Mouse (Mus musculus) neural tube, embryonic 12.5 days (tissue): ENCODE results near the gene Cdcp2. TPM values are rescaled to one million over a fixed set of nuclear protein-coding genes. Genes with fewer than 3 reads are reported as not detected.

ENCODE experiments used
- ATAC-seq: fragments of 200-750 bp; cut with Nextera tagmentation; 2 replicates; pipeline ENCODE4 v1.8.0; 2017; ENCODE audit warnings: low read depth, mild to moderate bottlenecking, moderate TSS enrichment, moderate library complexity; ENCODE audit not compliant: low FRiP score
- H3K27ac ChIP-seq: fragments of 300-500 bp; sonication (generic); 2 replicates; pipeline ENCODE4 v1.5.1; 2016
- H3K27me3 ChIP-seq: fragments of 300-500 bp; sonication (generic); replicated peaks from 2 replicates; pipeline ENCODE4 v1.6.1; 2016; ENCODE audit warnings: mild to moderate bottlenecking
- H3K36me3 ChIP-seq: fragments of 300-500 bp; sonication (generic); 2 replicates; pipeline ENCODE4 v1.6.1; 2016; ENCODE audit warnings: mild to moderate bottlenecking
- H3K4me1 ChIP-seq: fragments of 300-500 bp; sonication (generic); 2 replicates; pipeline ENCODE4 v1.6.1; 2016
- H3K4me2 ChIP-seq: fragments of 300-500 bp; sonication (generic); replicated peaks from 2 replicates; pipeline ENCODE4 v1.6.1; 2016; ENCODE audit warnings: mild to moderate bottlenecking
- H3K4me3 ChIP-seq: fragments of 300-500 bp; sonication (generic); 2 replicates; pipeline ENCODE4 v1.5.1; 2016
- H3K9ac ChIP-seq: fragments of 300-500 bp; sonication (generic); 2 replicates; pipeline ENCODE4 v1.6.1; 2016; ENCODE audit warnings: mild to moderate bottlenecking
- H3K9me3 ChIP-seq: fragments of 300-500 bp; sonication (generic); 2 replicates; pipeline ENCODE4 v1.6.1; 2016; ENCODE audit warnings: mild to moderate bottlenecking
- WGBS: fragments of 180-500 bp; shearing (Covaris S2); methylation state at CpG from one replicate; pipeline ENCODE4 v1.1.7; 2016; 5-methylcytosine and 5-hydroxymethylcytosine counted together
- polyA plus RNA-seq: library from polyadenylated mRNA; unstranded; fragments of >200 nt; fragmentation: Nextera tagmentation; extraction: Ambion mirVana; gene quantifications from 2 replicates; pipeline ENCODE4 v1.2.1, GENCODE M21; 2016

Gene Cdcp2
- polyA plus RNA-seq, 1 experiment from 2014 or later = 0.37 TPM

DNA sequence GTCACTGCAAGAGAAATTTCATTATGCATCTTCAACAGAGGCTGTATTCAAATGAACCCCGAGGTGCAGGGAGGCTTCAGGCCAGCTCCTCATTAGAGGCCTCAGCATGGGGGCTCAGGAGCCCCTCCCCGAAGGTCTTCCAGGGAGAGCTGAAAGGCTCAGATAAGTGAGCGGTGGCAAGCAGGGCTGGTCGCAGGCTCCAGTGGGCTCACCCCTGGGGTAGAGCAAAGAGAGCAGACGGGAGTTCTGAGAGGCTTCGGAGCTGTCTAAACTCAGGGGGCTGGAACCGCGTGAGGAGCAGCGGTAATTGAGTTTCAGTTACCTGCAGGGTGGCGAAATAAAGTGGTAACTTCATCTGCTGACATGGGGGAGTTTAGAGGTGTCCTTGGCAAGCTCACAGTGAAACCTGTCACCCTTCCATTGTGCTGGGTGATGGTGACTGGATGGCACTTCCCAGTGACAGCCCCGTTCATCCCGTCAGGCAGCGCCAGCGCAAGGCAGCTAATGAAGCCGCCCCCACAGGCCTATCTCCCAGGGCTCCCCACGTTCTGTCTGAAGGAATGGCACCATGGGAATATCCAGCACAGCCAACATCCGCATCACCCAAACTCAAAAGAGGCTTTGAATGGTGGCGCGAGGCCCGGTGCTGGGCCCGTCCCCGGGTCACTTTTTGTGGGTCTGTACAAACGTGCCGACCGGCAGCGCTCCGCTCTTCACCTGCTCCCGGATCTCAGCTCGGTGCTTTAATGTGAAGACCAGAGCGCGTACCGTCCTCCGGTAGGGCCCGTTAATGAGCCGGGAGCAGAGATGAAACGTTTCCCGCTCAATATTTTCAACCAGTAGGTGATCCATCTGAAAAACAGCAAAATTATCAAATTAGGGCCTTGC, 42.5 kb downstream of the Cdcp2 start:
- Histone ChIP-seq H3K4me3 (no peak overlapping the region), H3K4me1 (peaks cover 35% of the 10 kb centered on the region), H3K27me3 (no peaks in the 10 kb centered on the region), H3K27ac (0 out of 2 replicates have a peak overlapping the region, but pooled peaks have one; percentile 3), H3K4me2 (peak overlapping the region; percentile 3; the same call in 1 of the 2 replicates), H3K9ac (no peak overlapping the region), H3K36me3 (peaks cover 3% of the 10 kb centered on the region; the same call in 1 of the 2 replicates), H3K9me3 (no peaks in the 10 kb centered on the region)
- 49% methylated on average over 37 of the region's 37 CpGs for WGBS
- peak; percentile 45; the same call in 1 of the 2 replicates for ATAC-seq

DNA sequence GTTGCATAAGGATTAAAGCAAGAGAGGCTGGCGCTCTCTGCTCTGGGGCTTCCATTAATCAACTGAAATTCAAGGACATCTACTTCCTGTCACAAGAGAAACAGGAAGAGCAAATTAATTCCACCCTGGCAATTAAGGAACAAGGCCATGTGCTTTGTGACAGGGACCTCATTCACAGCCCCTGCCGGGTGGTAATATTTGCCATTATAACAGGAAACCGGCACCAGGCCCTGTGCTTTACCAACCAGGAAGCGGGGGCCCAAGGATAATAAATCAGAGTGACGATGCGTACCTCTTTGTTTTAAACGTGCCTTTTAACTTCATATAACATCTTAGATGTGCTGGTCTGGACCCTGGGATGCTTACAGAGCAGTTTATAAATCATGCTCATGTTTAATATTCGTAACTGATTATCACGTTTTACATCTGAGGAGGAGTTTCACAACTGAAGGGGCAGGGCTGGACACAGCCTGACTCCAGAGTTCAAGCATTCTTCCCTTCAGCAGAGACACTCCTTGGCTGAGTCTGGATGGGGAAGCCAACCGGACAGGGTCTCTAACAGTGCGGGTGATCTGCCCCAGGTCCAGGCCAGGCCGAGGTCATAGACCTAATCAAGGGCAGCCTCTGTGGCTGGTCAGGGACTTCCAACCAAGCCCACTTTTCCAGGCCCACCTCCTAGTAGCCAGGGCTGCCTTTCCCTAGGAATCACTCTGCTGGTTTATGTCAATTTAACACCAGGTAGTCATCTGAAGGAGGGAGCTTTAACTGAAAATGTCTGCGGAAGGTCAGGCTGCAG, 43.3 kb downstream of the Cdcp2 start:
- no peaks in the 10 kb centered on the region for H3K27me3 ChIP-seq
- 0 out of 2 replicates have a peak overlapping the region, but pooled peaks have one; percentile 3 for H3K27ac ChIP-seq
- no peak overlapping the region for H3K9ac ChIP-seq
- WGBS = 35% methylated on average over 13 of the region's 13 CpGs
- no peak overlapping the region for H3K4me3 ChIP-seq
- H3K9me3 ChIP-seq = no peaks in the 10 kb centered on the region
- H3K36me3 ChIP-seq = peaks cover 3% of the 10 kb centered on the region; the same call in 1 of the 2 replicates
- ATAC-seq = 0 out of 2 replicates have a peak, but pooled peaks have one; percentile 46
- peaks cover 35% of the 10 kb centered on the region for H3K4me1 ChIP-seq
- H3K4me2 ChIP-seq = 0 out of 2 replicates have a peak overlapping the region, but pooled peaks have one; percentile 3

DNA sequence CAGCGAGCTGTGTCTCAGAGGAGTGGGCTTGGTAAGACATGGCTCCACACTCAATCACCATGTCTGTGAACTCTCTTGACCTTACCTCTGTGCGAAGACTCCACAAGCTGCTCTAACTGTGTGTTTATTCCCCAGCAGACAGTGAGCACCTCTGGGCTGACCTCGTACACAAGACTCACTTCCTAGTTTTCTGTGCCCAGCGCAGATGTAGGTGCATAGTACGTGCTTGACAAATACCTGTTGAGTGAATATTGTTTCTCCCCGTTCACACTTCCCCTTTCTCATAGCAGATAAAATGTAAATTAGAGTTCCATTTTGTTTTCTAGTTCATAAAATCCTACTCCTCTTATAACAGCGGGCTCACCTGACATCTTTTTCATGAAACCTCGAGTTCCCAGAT, 46.8 kb downstream of the Cdcp2 start:
- Histone ChIP-seq H3K36me3 (peaks cover 16% of the 10 kb centered on the region), H3K9me3 (no peaks in the 10 kb centered on the region), H3K9ac (no peak overlapping the region), H3K4me3 (no peak overlapping the region), H3K27ac (no peak overlapping the region), H3K27me3 (no peaks in the 10 kb centered on the region), H3K4me2 (no peak overlapping the region), H3K4me1 (peaks cover 25% of the 10 kb centered on the region)
- no peak for ATAC-seq
- 90% methylated on average over 8 of the region's 8 CpGs for WGBS

DNA sequence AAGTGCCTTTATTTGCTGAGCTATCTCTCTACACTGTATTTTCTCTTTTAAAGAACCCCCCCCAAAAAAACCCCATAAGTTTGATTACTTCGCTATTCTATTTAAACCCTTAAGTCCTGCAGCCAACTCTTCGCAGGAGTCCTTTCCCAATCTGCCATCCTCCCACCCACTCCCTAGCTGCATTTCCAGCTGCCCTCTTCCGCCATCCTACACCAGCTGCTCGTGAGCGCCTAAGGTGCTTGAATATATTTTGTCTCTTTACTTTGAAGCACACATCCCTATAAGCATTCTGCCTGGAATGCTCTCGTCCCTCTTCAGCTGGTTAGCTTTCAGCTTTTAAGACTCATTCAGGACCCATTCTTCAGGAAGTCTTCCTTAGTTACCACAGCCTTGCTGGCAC, 54.3 kb downstream of the Cdcp2 start:
- Histone ChIP-seq H3K4me3 (no peak overlapping the region), H3K36me3 (peaks cover 15% of the 10 kb centered on the region), H3K4me1 (no peaks in the 10 kb centered on the region), H3K27me3 (no peaks in the 10 kb centered on the region), H3K27ac (no peak overlapping the region), H3K9me3 (no peaks in the 10 kb centered on the region), H3K4me2 (no peak overlapping the region), H3K9ac (no peak overlapping the region)
- WGBS = 84% methylated on average over 6 of the region's 6 CpGs
- no peak for ATAC-seq

DNA sequence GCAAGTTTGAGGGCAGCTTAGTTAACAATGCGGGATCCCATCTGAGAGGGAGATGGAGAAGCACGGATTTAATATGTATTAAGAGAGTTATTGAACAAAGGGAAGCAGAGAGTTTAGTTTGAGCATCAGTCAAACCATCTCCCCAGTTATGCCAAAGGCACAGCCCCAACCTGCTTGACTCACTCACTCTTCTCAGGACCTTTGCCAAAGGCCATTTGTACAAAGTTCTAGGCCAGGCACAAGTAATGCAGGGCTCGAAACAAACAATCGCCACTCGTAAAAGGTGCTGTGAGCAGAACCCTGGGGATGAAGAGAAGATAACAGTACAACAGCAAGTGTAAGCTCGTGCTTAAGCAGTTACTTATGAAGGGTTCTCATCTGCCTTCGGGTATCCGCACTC, 55.9 kb downstream of the Cdcp2 start:
- Histone ChIP-seq H3K36me3 (peaks cover 7% of the 10 kb centered on the region), H3K27ac (no peak overlapping the region), H3K9me3 (no peaks in the 10 kb centered on the region), H3K9ac (no peak overlapping the region), H3K4me3 (no peak overlapping the region), H3K27me3 (no peaks in the 10 kb centered on the region), H3K4me2 (no peak overlapping the region), H3K4me1 (no peaks in the 10 kb centered on the region)
- 81% methylated on average over 8 of the region's 8 CpGs for WGBS
- ATAC-seq = no peak

DNA sequence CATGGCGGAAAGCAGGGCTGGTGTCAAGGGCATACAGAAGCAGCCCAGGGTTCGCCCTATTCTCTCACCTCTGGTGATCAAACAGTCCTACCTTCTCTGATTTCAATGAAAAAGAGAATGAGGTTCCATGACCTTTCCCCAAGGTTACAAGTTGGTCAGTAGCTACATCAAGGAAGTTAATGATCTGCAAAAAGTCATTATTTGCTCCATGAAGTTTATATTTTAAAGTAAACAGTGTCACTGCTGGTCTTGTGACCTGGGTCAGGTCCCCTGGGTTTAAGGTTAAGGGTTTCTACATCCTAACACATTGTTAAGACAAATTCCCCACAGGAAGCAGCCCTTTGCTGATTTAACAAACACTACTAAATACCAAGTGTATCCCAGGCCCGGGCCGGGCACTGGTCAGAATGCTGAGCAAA, 60.3 kb downstream of the Cdcp2 start:
- 85% methylated on average over 4 of the region's 4 CpGs for WGBS
- no peak overlapping the region for H3K9ac ChIP-seq
- no peak overlapping the region for H3K4me3 ChIP-seq
- no peaks in the 10 kb centered on the region for H3K27me3 ChIP-seq
- peaks cover 23% of the 10 kb centered on the region for H3K36me3 ChIP-seq
- H3K4me1 ChIP-seq = no peaks in the 10 kb centered on the region
- H3K4me2 ChIP-seq = no peak overlapping the region
- H3K27ac ChIP-seq = no peak overlapping the region
- no peaks in the 10 kb centered on the region for H3K9me3 ChIP-seq
- no peak for ATAC-seq

DNA sequence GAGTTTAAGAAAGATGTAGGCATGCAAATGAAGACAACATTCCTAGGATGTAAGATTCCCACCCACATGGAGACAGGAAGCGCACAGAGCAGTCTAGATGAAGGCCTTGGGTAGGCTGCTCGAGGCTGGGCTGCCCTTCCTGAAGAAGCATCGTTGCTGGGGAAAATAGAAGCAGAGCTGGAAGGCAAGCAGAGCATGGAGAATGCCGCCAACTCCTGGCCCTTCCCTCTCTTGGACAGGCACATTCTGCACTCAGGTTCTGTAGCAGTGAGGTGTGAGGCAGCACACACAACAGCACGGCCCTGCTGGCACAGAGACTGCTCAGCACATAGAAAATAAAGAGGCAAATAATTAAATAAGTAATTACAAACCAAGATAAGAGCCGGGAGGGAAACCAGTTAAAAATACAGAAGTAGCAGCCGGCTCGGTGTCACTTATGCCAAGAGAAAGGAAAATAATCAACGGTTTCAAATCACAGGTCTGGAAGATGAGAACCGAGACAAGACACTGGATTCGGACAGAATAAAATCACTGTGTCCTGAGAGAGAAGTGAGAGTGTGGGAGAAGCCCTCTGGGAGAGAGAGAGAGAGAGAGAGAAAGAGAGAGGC, 62.6 kb downstream of the Cdcp2 start:
- Histone ChIP-seq H3K4me2 (no peak overlapping the region), H3K4me3 (no peak overlapping the region), H3K9me3 (no peaks in the 10 kb centered on the region), H3K27ac (no peak overlapping the region), H3K27me3 (no peaks in the 10 kb centered on the region), H3K4me1 (no peaks in the 10 kb centered on the region; the same call in 1 of the 2 replicates), H3K9ac (no peak overlapping the region), H3K36me3 (peaks cover 23% of the 10 kb centered on the region)
- ATAC-seq = no peak
- 88% methylated on average over 11 of the region's 11 CpGs for WGBS

DNA sequence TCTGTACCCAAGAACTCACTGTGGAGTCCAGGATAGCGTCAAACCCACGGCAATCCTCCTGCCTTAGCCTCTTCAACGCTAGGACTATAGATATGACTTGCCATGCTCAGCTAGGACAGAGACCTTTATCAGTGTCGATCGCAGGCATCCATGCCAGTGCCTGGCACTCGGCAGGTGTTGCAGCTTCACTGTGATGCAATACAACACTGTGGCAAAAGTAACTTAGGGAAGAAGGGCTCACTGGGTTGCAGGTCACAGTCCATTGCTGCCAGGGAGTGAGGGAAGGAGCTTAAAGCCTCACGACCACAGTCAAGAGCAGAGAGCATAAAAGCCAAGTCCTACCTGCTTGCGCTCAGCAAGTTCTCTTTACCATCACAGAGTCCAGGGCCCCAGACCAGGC, 63.5 kb downstream of the Cdcp2 start:
- Histone ChIP-seq H3K27ac (no peak overlapping the region), H3K4me1 (no peaks in the 10 kb centered on the region; the same call in 1 of the 2 replicates), H3K9ac (no peak overlapping the region), H3K4me3 (no peak overlapping the region), H3K4me2 (no peak overlapping the region), H3K27me3 (no peaks in the 10 kb centered on the region), H3K36me3 (peaks cover 20% of the 10 kb centered on the region), H3K9me3 (no peaks in the 10 kb centered on the region)
- ATAC-seq = no peak
- WGBS = 93% methylated on average over 8 of the region's 8 CpGs

Other genes with a start within 250 kb of the Cdcp2 start
- gene Ssbp3, start 186.2 kb upstream of the Cdcp2 start, polyA plus RNA-seq = 308 and 332 TPM in 2 replicates
- gene Mrpl37, start 30.0 kb upstream of the Cdcp2 start, polyA plus RNA-seq = 94.2 and 95.4 TPM in 2 replicates
- gene Cyb5rl, start 29.9 kb upstream of the Cdcp2 start, polyA plus RNA-seq = 4.3 and 5.2 TPM in 2 replicates
- gene Tmem59, start 81.5 kb downstream of the Cdcp2 start, polyA plus RNA-seq = 398 and 399 TPM in 2 replicates
- 26.9 and 28.8 TPM in 2 replicates for gene Tceanc2, start 82.2 kb downstream of the Cdcp2 start, polyA plus RNA-seq
- gene Ldlrad1, start 112.3 kb downstream of the Cdcp2 start, polyA plus RNA-seq = not detected in 2 replicates
- 66.3 and 67.6 TPM in 2 replicates for gene Lrrc42, start 156.6 kb downstream of the Cdcp2 start, polyA plus RNA-seq
- gene Hspb11, start 156.7 kb downstream of the Cdcp2 start, polyA plus RNA-seq = 42.0 and 45.9 TPM in 2 replicates
- gene Dio1, start 210.3 kb downstream of the Cdcp2 start, polyA plus RNA-seq = not detected in 2 replicates
- gene Yipf1, start 217.5 kb downstream of the Cdcp2 start, polyA plus RNA-seq = 48.9 and 50.5 TPM in 2 replicates